Mouse (Mus musculus) spleen, adult 12 weeks (tissue): ENCODE measurements around the gene Ramp1.

ENCODE experiments used
- DNase-seq: peaks from one replicate; pipeline ENCODE4 v3.0.0; 2022; ENCODE audit warnings: low spot score

The Ramp1 gene

DNA sequence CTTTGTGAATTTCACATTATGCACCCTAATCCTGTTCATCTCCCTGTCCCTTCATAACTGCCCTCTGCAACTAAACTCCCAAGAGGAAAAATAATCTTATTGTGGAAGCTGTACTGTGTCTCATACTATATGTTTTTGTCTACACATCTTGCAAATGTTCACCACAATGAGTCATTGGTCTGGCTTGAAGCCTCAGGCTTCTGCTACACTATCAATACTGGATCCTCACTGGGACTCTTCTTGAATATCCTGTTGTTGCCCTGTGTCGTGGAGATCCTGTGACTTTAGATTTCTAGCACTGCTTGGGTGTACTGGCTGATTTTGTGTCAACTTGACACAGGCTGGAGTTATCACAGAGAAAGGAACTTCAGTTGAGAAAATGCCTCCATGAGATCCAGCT is 60.2 kb downstream of the Ramp1 start:
- DNase-seq, result no peak

DNA sequence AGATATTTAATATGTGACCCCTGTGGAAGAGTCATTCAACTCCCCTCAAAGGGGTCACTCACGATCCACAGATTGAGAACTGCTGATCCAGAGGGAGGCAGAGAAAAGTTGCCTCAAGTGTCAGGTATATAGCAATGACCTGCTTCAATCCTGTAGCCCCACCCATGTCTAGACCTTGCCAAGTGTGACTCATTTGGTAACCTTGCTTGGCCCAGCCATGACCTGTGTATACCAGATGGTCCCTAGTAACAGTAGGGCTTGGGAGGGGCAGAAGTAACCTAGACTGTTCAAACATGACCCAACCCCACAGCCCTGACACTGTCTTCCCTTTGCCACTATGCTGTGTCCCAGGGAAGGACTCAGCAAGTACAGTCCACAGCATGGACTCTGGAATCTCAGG is 61.1 kb downstream of the Ramp1 start:
- no peak for DNase-seq

DNA sequence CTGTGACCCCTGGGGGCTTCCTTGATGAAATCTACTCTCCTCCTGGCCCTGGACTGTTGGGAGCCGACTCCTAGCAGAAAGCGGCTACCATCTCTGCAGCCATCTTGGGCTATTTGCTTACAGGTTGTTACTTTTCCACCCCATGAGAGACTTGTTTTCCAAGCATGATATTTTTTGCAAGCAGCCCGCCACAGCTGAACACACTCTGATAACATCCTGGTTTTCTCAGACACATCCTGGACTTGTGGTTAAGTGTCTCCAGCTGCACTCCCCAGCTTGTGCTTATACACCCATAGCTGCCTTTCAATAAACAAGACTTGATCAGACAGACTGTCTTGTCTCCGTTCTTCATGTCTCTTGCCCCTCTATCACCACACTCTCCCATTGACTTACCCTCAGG is 61.6 kb downstream of the Ramp1 start:
- no peak for DNase-seq

DNA sequence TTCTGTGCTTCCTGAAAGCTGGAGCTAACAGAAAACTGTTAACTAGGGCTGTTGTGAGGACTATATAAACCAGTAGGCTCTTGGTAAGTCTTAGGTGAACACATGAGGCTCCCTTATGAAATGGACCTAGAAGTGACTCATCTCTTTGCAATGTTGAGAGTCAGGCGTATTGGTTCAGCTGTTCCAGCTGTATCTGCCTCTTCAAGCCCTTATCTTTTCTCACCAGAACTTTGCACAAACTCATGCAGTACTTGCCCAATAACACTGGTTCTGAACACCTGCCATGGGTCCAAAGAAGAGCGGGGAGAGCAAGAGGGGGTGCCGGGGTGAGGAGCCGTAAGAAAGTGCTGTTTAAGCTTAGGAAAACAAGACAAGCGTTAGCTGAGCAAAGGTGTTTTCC is 68.6 kb downstream of the Ramp1 start:
- peak; percentile 31 for DNase-seq

DNA sequence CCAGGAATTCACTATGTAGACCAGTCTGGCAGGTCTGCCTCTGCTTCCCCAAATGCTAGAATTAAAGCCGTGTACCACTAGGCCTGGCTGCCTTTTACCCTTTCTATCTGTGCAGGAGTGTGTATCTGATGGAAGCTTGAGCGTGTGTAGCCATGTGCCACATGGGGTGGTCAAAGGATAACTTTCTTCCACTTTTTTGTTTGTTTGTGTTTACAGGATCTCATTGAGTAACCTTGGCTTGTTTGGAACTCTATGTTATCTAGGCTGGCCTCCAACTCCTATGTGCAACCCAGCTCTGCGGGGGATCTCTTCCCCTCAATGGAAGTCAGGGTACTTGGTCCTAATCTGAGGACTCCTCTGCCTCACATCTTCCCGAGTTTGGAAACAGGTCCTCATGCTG is 69.3 kb downstream of the Ramp1 start:
- no peak for DNase-seq

DNA sequence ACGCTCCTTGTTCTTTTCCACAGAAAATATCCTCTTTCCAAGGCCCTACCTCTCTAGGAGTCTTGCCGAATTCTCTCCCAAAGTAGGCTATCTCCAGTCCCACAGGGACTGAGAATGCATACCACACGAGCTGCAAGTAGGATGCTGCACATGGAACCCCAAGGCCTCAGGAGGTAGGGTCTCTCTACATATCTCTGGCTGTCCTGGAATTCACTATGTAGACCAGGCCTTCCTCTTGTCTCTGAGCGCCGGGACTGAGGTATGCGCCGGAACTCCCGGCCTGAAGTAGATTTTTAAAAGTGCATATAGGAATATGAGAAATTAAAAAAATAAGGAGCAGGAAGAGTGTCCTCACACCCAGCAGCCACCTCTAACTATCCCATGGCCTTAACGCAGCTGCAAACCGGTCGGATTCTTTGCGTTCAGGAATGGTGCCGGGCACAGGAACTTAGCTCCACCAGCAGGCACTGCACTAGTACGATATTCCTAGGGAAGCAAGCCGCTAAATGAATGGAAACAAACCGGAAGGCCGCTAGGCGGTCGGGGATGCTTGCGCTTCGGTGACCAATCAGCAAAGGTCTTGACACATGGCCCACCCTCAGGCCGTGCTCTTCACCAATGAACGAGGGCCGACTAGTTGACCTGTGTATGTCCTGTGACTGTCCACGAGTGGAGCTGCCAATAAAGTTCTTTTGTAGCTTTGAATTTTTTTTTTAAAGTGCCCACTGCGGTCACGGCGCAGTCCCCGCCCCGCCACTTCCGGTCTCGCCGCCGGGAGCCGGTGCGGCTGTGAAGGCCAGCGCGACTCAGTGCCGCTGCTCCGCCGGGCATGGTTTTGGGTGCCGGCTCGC is 70.2 kb downstream of the Ramp1 start, which contains the start of gene Ube2f:
Gene Ube2f (plus strand): TSS at position 741 of the 851 bp plus-strand sequence.
- DNase-seq, result peak; percentile 85

DNA sequence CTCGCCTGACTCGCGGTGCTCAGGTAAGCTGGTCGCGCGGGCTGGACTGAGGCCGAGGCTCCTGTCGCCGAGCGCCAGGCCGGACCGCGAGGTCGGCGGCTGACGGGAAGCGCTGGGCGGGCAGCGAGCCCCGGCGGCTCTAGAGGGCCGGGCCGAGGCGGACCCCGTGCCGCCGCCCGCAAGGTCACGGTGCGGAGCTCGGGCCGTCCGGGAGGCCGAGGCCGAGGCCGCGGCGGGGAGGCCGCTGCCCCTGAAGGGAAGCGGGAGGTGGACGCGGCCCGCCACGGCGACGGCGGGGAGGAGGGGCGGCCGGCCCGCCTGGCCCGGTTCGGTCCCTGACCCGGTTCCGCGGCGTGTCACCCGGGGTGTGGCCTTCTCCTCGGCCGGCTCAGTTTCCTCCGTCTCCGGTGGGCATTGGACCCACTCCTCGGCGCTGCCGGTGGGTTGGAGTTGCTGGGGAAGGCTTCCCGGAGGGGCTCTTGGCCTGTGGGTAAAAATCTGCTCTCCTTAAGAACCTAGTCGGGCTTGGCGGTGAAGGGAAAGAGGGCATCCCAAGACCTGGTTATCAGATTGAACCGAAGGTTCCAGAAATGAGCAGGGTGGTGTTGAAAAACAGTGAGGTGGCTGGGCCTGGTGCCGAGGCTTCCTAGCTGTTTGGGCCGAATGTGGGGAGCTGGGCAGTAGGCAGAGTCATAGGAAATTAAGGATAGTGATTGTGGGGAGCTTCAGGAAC is 71.0 kb downstream of the Ramp1 start:
- DNase-seq, result peak; percentile 27

DNA sequence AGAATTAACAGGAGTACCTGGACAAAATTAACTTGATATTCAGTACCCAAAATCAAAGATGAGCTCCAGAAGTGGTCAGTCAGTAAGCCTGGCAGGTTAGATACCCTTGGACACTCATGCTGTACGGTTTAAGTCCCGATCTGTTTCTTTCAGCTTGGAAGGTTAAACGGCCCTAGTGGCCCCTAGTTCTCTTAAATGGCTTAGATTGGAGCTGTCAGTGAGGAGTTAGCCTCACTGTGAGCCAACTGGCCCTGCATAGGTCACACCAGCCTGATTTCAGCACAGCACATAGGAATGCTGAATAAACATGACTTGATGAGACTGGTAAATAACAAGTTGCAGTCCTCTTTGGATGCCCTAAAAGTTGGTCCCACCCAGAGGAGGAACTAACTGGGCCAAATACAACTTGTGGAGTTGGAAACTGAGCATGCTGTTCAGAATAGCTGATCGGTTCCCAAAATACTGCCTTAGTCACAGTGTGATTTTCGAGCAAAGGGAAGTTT is 71.6 kb downstream of the Ramp1 start:
- DNase-seq, result no peak

DNA sequence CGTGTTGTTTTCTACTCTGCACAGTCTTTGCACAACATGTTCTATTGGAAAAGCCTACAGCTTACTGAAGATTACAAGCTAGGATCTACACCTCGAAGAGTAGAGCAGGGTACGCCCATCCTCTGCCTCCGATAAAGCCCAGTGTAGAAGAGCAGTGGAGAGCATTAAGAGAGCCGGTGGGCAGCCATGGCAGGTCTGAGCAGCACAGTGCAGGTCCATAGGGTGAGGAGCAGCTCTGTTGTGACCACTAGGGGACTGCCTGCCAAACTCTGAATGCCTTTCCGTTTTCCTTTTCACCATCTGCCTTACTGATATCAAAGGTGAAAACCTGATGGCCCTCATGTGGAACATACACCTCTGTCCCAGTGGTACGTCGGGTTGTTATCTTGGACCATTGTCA is 72.3 kb downstream of the Ramp1 start:
- peak; percentile 35 for DNase-seq

DNA sequence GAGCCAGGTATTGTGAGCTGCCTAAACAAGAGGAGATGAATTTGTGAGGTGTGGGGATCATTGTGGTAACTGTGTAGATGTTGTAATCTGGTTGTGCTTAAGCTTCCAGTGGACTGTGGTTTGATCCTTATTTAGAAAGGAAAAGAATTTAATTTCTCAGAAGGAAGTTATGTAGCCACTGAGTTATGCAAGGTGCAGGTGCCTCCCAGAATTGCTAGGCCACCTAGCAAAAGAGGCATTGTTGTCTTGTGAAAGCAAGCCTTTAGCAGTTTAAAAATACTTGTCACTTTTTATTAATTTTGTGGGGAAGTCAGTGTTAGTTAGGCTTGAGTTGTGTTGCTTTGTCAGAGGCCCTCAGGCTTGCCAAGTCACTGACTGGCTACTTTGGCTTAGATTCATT is 78.3 kb downstream of the Ramp1 start:
- DNase-seq, result no peak

DNA sequence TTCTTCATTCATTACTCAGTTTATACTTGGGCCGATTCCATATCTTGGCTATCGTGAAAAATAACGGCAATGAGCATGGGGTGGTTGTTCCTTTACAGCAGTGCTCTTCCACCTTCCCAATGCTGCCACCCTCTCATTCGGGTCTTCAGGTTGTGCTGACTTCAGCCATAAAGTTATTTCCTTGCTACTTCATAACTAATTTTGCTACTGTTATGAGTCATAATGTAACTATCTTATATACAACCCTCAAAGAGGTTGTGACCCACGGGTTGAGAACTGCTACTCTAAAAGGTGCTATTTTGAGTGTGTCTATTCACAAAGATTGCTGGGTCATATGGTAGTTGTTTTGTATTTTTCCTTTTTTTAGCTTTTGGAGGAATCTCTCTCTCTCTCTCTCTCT is 80.2 kb downstream of the Ramp1 start:
- no peak for DNase-seq

DNA sequence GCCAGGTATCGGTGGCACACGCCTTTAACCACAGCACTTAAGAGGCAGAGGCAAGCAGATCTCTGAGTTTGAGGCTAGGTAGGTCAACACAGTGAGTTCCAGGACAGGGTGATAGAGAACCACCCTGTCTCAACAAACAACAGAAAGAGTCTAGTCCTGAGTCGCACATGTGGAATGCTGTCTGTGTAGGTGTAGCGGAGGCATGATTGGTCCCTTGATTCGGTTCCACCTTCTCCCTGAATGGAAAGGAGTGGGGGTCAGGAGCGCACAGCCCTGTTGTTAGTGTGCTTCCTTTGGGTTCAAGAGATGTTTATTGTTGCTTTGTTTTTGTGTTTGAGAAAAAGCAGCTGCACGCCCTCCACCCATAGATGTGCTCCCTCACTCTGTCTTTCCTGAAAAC is 82.9 kb downstream of the Ramp1 start:
- no peak for DNase-seq

DNA sequence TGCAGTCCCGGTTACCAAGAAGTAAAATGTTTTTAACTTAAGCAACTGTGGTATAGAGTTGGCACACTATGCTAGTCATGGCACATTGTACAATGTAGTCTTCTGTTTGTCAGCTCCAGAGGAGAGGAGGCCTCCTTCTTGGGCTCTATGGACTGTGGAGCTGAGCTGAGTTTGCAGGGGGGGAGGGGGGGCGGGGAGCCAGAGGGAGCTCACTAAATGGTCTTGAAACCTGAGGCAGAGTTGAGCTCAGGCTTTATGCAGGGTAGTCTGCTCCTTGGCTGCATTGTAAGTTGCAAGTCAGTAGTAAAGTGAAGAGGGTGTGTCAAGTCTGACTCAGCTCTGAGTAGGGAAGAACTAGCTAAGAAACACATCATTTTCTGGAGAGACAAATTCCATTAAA is 92.6 kb downstream of the Ramp1 start:
- no peak for DNase-seq
